Comparison of ENCODE assay signal across 16 mouse cellular contexts in the genomic region with DNA sequence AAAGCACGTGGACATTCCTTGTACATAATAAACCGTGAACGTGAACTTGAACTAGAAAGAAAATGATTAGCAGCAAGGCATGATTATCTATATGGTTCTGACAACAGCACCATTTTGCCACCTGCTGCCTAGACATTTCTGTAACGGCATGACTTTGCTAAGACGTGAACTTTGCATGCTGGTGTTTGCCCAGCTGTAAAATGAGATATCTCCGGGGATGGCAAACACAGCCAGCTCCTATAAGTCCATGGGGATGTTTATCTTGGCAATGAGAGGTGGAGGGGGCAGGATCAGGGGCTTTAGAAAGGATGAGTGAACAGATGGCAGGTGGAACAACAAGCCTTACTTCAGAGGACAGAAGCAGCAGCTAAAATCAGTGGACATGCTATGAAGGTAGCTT.
"Had no signal": no experiment of that assay in that cellular context is flagged by ENCODE, and none has a peak within 500 bp of the region (broad histone marks: within the 10 kb centered on the region; RNA-seq: fewer than 3 reads in every experiment).

No protein-coding gene starts in this region.

- H3K4me3 ChIP-seq: kidney, embryonic 15.5 days; layer of hippocampus, adult 2 months; limb, embryonic 15.5 days; liver, embryonic 12.5 days; midbrain, embryonic 10.5 days; myocyte; neural tube, embryonic 15.5 days had no signal

- ATAC-seq: hindbrain, postnatal 0 days; liver, embryonic 12.5 days had no signal

- H3K27me3 ChIP-seq: kidney, embryonic 15.5 days; limb, embryonic 15.5 days; liver, embryonic 12.5 days; neural tube, embryonic 15.5 days had no signal

- H3K36me3 ChIP-seq: kidney, embryonic 15.5 days; limb, embryonic 15.5 days; liver, embryonic 12.5 days; midbrain, embryonic 10.5 days; neural tube, embryonic 15.5 days had no signal

- H3K9ac ChIP-seq: kidney, embryonic 15.5 days; limb, embryonic 15.5 days; liver, embryonic 12.5 days; lung, embryonic 14.5 days; neural tube, embryonic 15.5 days had no signal

- H3K4me1 ChIP-seq: limb, embryonic 15.5 days; liver, embryonic 12.5 days; midbrain, embryonic 10.5 days had no signal

- H3K4me2 ChIP-seq: kidney, embryonic 15.5 days; limb, embryonic 15.5 days; liver, embryonic 12.5 days; lung, embryonic 14.5 days; neural tube, embryonic 15.5 days had no signal

- H3K9me3 ChIP-seq: kidney, embryonic 15.5 days; limb, embryonic 15.5 days; midbrain, embryonic 10.5 days; neural tube, embryonic 15.5 days had no signal

- H3K27ac ChIP-seq: hindbrain, postnatal 0 days; kidney, embryonic 15.5 days; layer of hippocampus, adult 2 months; limb, embryonic 15.5 days; liver, embryonic 12.5 days; midbrain, embryonic 10.5 days; neural tube, embryonic 15.5 days had no signal

- DNase-seq: kidney, adult 18-20 months; kidney, postnatal 14 days; lung, embryonic 14.5 days; lung, postnatal 10 days; lung, postnatal 4 days; right cerebral cortex, postnatal 14 days; thymus, adult 2 months; thymus, postnatal 25 days had no signal
